9 mouse cellular contexts compared by ENCODE assay signal in genomic region chr7:132658058-132658450, GRCm38 (mm10). TPM values are rescaled to one million over a fixed set of nuclear protein-coding genes. Genes with fewer than 3 reads are reported as not detected.
DNase-seq lines count a peak whose midpoint lies in the region; ATAC-seq and TF ChIP-seq lines count a peak whose summit lies in the region.
"Had no signal": no experiment of that assay in that cellular context is flagged by ENCODE, and none has a peak within 500 bp of the region (broad histone marks: within the 10 kb centered on the region; RNA-seq: fewer than 3 reads in every experiment).

No protein-coding gene starts in this region.

- H3K9me3 ChIP-seq in hindbrain, embryonic 10.5 days, result no peaks in the 10 kb centered on the region
- H3K9me3 ChIP-seq in hindbrain, postnatal 0 days (ENCODE audit: low read length), result no peaks in the 10 kb centered on the region
- H3K9me3 ChIP-seq in embryonic facial prominence, embryonic 12.5 days, result no peaks in the 10 kb centered on the region
- H3K9me3 ChIP-seq in intestine, postnatal 0 days (ENCODE audit: control insufficient read depth), result no peaks in the 10 kb centered on the region
- H3K9me3 ChIP-seq in midbrain, embryonic 16.5 days (replicated peaks; ENCODE audit: control insufficient read depth, low read length, poor library complexity, severe bottlenecking), result no peaks in the 10 kb centered on the region
- H3K9me3 ChIP-seq: megakaryocyte, embryonic 14.5 days had no signal

- TF ChIP-seq CTCF in hindbrain, postnatal 0 days (IDR thresholded peaks at IDR 0.05; ENCODE audit: low read depth), result no peak
- TF ChIP-seq CTCF in intestine, postnatal 0 days (IDR thresholded peaks at IDR 0.05; ENCODE audit: low read depth), result no peak

- DNase-seq in hindbrain, embryonic 10.5 days (ENCODE audit: low spot score), result peak; percentile 43
- DNase-seq in hindbrain, postnatal 0 days (ENCODE audit: low spot score), result no peak
- no peak for DNase-seq in thymus, postnatal 0 days (ENCODE audit: low spot score)
- no peak for DNase-seq in right cerebral cortex, postnatal 4 days
- DNase-seq in left cerebral cortex, postnatal 36 days (ENCODE audit: low spot score in 2 of 2), result no peak

- ATAC-seq in hindbrain, postnatal 0 days, result no peak
- no peak for ATAC-seq in embryonic facial prominence, embryonic 12.5 days (ENCODE audit: insufficient number of reproducible peaks, insufficient read depth, low FRiP score, low TSS enrichment)
- ATAC-seq in intestine, postnatal 0 days, result no peak
- no peak for ATAC-seq in midbrain, embryonic 16.5 days

- no peaks in the 10 kb centered on the region for H3K27me3 ChIP-seq in hindbrain, embryonic 10.5 days (ENCODE audit: insufficient read depth, poor library complexity, severe bottlenecking)
- H3K27me3 ChIP-seq in hindbrain, postnatal 0 days (ENCODE audit: insufficient read depth, low read length), result no peaks in the 10 kb centered on the region
- no peaks in the 10 kb centered on the region for H3K27me3 ChIP-seq in embryonic facial prominence, embryonic 12.5 days
- no peaks in the 10 kb centered on the region for H3K27me3 ChIP-seq in intestine, postnatal 0 days (replicated peaks; ENCODE audit: control insufficient read depth, insufficient read depth, low read length)
- H3K27me3 ChIP-seq in midbrain, embryonic 16.5 days (ENCODE audit: control insufficient read depth, insufficient read depth, low read depth, low read length), result no peaks in the 10 kb centered on the region; the same call in none of the 2 replicates
- H3K27me3 ChIP-seq: megakaryocyte, embryonic 14.5 days had no signal

- peak overlapping the region; percentile 70 for H3K27ac ChIP-seq in hindbrain, embryonic 10.5 days
- H3K27ac ChIP-seq in hindbrain, postnatal 0 days, result no peak overlapping the region
- H3K27ac ChIP-seq in embryonic facial prominence, embryonic 12.5 days, result peak overlapping the region; percentile 75
- peak overlapping the region; percentile 28; the same call in 1 of the 2 replicates for H3K27ac ChIP-seq in intestine, postnatal 0 days (ENCODE audit: low read depth, low read length)
- H3K27ac ChIP-seq in midbrain, embryonic 16.5 days (ENCODE audit: low read length), result 0 out of 2 replicates have a peak overlapping the region, but pooled peaks have one; percentile 6

- no peak overlapping the region for H3K4me3 ChIP-seq in hindbrain, embryonic 10.5 days
- no peak overlapping the region for H3K4me3 ChIP-seq in hindbrain, postnatal 0 days (ENCODE audit: low read length)
- H3K4me3 ChIP-seq in embryonic facial prominence, embryonic 12.5 days, result no peak overlapping the region
- no peak overlapping the region for H3K4me3 ChIP-seq in intestine, postnatal 0 days (ENCODE audit: low read depth, low read length)
- H3K4me3 ChIP-seq in midbrain, embryonic 16.5 days (ENCODE audit: low read depth, low read length), result no peak overlapping the region
- H3K4me3 ChIP-seq: megakaryocyte, embryonic 14.5 days had no signal

- WGBS in hindbrain, embryonic 10.5 days, result 9% methylated on average over 9 of the region's 9 CpGs
- WGBS in hindbrain, postnatal 0 days, result 26% methylated on average over 9 of the region's 9 CpGs
- WGBS in embryonic facial prominence, embryonic 12.5 days, result 6% methylated on average over 9 of the region's 9 CpGs
- 40% methylated on average over 9 of the region's 9 CpGs for WGBS in intestine, postnatal 0 days
- WGBS in midbrain, embryonic 16.5 days, result 16% methylated on average over 9 of the region's 9 CpGs

- H3K4me2 ChIP-seq in hindbrain, postnatal 0 days (ENCODE audit: low read depth, low read length), result no peak overlapping the region
- peak overlapping the region; percentile 30 for H3K4me2 ChIP-seq in embryonic facial prominence, embryonic 12.5 days (replicated peaks)
- H3K4me2 ChIP-seq in intestine, postnatal 0 days (replicated peaks; ENCODE audit: low read depth), result no peak overlapping the region
- H3K4me2 ChIP-seq in midbrain, embryonic 16.5 days (ENCODE audit: low read length), result no peak overlapping the region

- no peaks in the 10 kb centered on the region for H3K36me3 ChIP-seq in hindbrain, embryonic 10.5 days
- no peaks in the 10 kb centered on the region for H3K36me3 ChIP-seq in hindbrain, postnatal 0 days (ENCODE audit: insufficient read depth, low read length)
- H3K36me3 ChIP-seq in embryonic facial prominence, embryonic 12.5 days, result no peaks in the 10 kb centered on the region
- H3K36me3 ChIP-seq in intestine, postnatal 0 days (ENCODE audit: control insufficient read depth, insufficient read depth), result no peaks in the 10 kb centered on the region; the same call in 1 of the 2 replicates
- H3K36me3 ChIP-seq in midbrain, embryonic 16.5 days (ENCODE audit: control insufficient read depth, insufficient read depth, low read length), result no peaks in the 10 kb centered on the region

- no peak overlapping the region for H3K9ac ChIP-seq in hindbrain, postnatal 0 days (replicated peaks; ENCODE audit: low read length)
- H3K9ac ChIP-seq in embryonic facial prominence, embryonic 12.5 days, result no peak overlapping the region
- no peak overlapping the region for H3K9ac ChIP-seq in intestine, postnatal 0 days (ENCODE audit: low read depth, low read length)
- H3K9ac ChIP-seq in midbrain, embryonic 16.5 days (ENCODE audit: low read depth, low read length), result no peak overlapping the region

- intact Hi-C loops in left cerebral cortex, postnatal 36 days (cut with DNase I), result loop anchor here (5.0 kb wide), 2 partner anchors 54 to 74 kb away; no protein-coding TSS in a partner anchor

- H3K4me1 ChIP-seq in hindbrain, embryonic 10.5 days (replicated peaks), result peaks cover 59% of the 10 kb centered on the region
- H3K4me1 ChIP-seq in hindbrain, postnatal 0 days (ENCODE audit: insufficient read depth, low read length), result no peaks in the 10 kb centered on the region
- H3K4me1 ChIP-seq in embryonic facial prominence, embryonic 12.5 days, result peaks cover 40% of the 10 kb centered on the region
- H3K4me1 ChIP-seq in intestine, postnatal 0 days (replicated peaks; ENCODE audit: control insufficient read depth, insufficient read depth, low read length), result peaks cover 18% of the 10 kb centered on the region; the same call in 1 of the 2 replicates
- no peaks in the 10 kb centered on the region for H3K4me1 ChIP-seq in midbrain, embryonic 16.5 days (ENCODE audit: control insufficient read depth, insufficient read depth, low read length)

RNA-seq across cellular contexts. Expression of gene Lhpp, which starts 47.6 kb away (rescaled TPM):
- polyA plus RNA-seq in hindbrain, embryonic 10.5 days (2016; fragmentation: Nextera tagmentation; extraction: Ambion mirVana), result 18.0 and 18.9 TPM in 2 replicates
- 42.5 and 55.6 TPM in 2 replicates for total RNA-seq in hindbrain, postnatal 0 days (2014; rRNA removed)
- 53.3 and 56.7 TPM in 2 replicates for polyA plus RNA-seq in hindbrain, postnatal 0 days (2015; fragmentation: Nextera tagmentation; extraction: Ambion mirVana)
- polyA plus RNA-seq in embryonic facial prominence, embryonic 12.5 days (2016; fragmentation: Nextera tagmentation; extraction: Ambion mirVana), result 16.2 and 17.8 TPM in 2 replicates
- 52.0 and 54.5 TPM in 2 replicates for polyA plus RNA-seq in intestine, postnatal 0 days (2015; fragmentation: Nextera tagmentation; extraction: Ambion mirVana)
- 39.3 and 51.3 TPM in 2 replicates for polyA plus RNA-seq in midbrain, embryonic 16.5 days (2015; fragmentation: Nextera tagmentation; extraction: Ambion mirVana)
- 7.5 and 8.8 TPM in 2 replicates for polyA plus RNA-seq in thymus, postnatal 0 days (2015; fragmentation: Nextera tagmentation; extraction: Ambion mirVana)
- 10 to 100 TPM; 16.5 to 18.3 TPM for total RNA-seq in left cerebral cortex, postnatal 36 days (2021)

RNA-seq across cellular contexts. Expression of gene Nkx1-2, which starts 58.6 kb away (rescaled TPM):
- polyA plus RNA-seq in hindbrain, embryonic 10.5 days (2016; fragmentation: Nextera tagmentation; extraction: Ambion mirVana), result 1.1 and 1.3 TPM in 2 replicates
- total RNA-seq in hindbrain, postnatal 0 days (2014; rRNA removed), result 0.90 TPM in 1 of 2 replicates, not detected in the other
- 0.08 and 0.13 TPM in 2 replicates for polyA plus RNA-seq in hindbrain, postnatal 0 days (2015; fragmentation: Nextera tagmentation; extraction: Ambion mirVana)
- polyA plus RNA-seq in embryonic facial prominence, embryonic 12.5 days (2016; fragmentation: Nextera tagmentation; extraction: Ambion mirVana), result 0.06 and 0.15 TPM in 2 replicates
- polyA plus RNA-seq in intestine, postnatal 0 days (2015; fragmentation: Nextera tagmentation; extraction: Ambion mirVana), result 0.57 and 0.61 TPM in 2 replicates
- polyA plus RNA-seq in midbrain, embryonic 16.5 days (2015; fragmentation: Nextera tagmentation; extraction: Ambion mirVana), result 0.38 and 0.40 TPM in 2 replicates
- 0.05 TPM in 1 of 2 replicates, not detected in the other for polyA plus RNA-seq in thymus, postnatal 0 days (2015; fragmentation: Nextera tagmentation; extraction: Ambion mirVana)
- under 1 TPM in 1 of 2 experiments, not detected in 1; 0.10 TPM for total RNA-seq in left cerebral cortex, postnatal 36 days (2021)
